Mouse (Mus musculus) intestine, embryonic 15.5 days (tissue): ENCODE measurements around the gene Adck1. TPM values are rescaled to one million over a fixed set of nuclear protein-coding genes. Genes with fewer than 3 reads are reported as not detected.
"Not testable (repeated sequence)": the region's sequence is repeated elsewhere in the genome, so short reads cannot be mapped to it uniquely, and the experiment has no call there.

Experiments
- ATAC-seq: fragments of 200-750 bp; cut with Nextera tagmentation; 2 replicates; pipeline ENCODE4 v1.8.0; 2017; ENCODE audit warnings: moderate TSS enrichment, moderate library complexity
- H3K27ac ChIP-seq: fragments of 300-500 bp; sonication (generic); 2 replicates; pipeline ENCODE4 v1.5.1; 2015; ENCODE audit warnings: mild to moderate bottlenecking, inconsistent platforms
- H3K27me3 ChIP-seq: fragments of 300-500 bp; sonication (generic); replicated peaks from 2 replicates; pipeline ENCODE4 v1.6.1; 2015; ENCODE audit warnings: inconsistent platforms
- H3K36me3 ChIP-seq: fragments of 300-500 bp; sonication (generic); 2 replicates; pipeline ENCODE4 v1.6.1; 2015; ENCODE audit warnings: inconsistent platforms
- H3K4me1 ChIP-seq: fragments of 300-500 bp; sonication (generic); replicated peaks from 2 replicates; pipeline ENCODE4 v1.6.1; 2015; ENCODE audit warnings: inconsistent platforms
- H3K4me2 ChIP-seq: fragments of 300-500 bp; sonication (generic); replicated peaks from 2 replicates; pipeline ENCODE4 v1.6.1; 2015; ENCODE audit warnings: mild to moderate bottlenecking, inconsistent platforms
- H3K4me3 ChIP-seq: fragments of 300-500 bp; sonication (generic); replicated peaks from 2 replicates; pipeline ENCODE4 v1.5.1; 2015; ENCODE audit warnings: inconsistent platforms
- H3K9ac ChIP-seq: fragments of 300-500 bp; sonication (generic); 2 replicates; pipeline ENCODE4 v1.6.1; 2015; ENCODE audit warnings: inconsistent platforms
- H3K9me3 ChIP-seq: fragments of 300-500 bp; sonication (generic); 2 replicates; pipeline ENCODE4 v1.6.1; 2016; ENCODE audit warnings: inconsistent platforms
- WGBS: fragments of 180-500 bp; shearing (Covaris S2); methylation state at CpG from one replicate; pipeline ENCODE4 v1.1.7; 2015; 5-methylcytosine and 5-hydroxymethylcytosine counted together
- polyA plus RNA-seq: library from polyadenylated mRNA; unstranded; fragments of >200 nt; fragmentation: Nextera tagmentation; extraction: Ambion mirVana; gene quantifications from 2 replicates; pipeline ENCODE4 v1.2.1, GENCODE M21; 2015

Adck1 gene
- 15.3 and 17.7 TPM in 2 replicates for polyA plus RNA-seq

DNA sequence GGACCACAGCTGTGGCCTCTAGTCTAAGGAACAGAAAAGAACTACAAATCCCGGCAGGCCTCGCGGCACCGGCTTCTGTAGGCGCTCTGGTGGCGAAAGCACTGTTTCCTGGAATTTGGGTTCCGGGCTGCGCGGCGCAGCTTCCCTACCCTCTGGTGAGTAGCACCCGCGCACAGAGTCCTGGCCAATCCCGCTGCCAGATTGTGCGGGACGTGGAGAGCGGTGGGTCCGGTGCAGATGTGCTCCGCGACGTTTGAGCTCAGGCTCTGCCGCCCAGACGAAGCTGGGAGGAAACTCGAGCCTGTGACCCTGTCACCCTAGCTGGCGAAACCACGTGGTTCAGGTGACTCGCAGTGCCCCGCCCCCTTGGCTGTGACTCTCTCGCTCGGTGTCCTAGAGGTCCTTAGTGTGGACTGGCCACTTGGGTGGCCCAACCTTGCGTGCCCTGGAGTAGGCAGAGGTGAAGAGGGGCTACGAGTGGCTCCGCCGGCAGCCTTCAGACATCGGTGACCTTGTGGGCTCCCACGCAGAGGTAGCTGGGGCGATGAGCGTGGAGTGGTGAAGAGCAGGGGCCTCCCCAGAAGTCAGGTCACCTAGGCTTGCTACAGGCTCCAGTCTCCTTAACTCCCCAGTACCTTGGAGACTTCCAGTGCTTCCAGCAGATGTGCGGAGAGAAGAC lies at the start of gene Adck1:
TSS of gene Adck1 (plus strand) at position 114 of the 679 bp plus-strand sequence.
- peak; percentile 99 for ATAC-seq
- no peaks in the 10 kb centered on the region for H3K9me3 ChIP-seq
- H3K4me3 ChIP-seq, result peak within 1 kb of the TSS; percentile 75
- 0 out of 2 replicates have a peak within 1 kb of the TSS, but pooled peaks have one; percentile 49 for H3K27ac ChIP-seq
- H3K9ac ChIP-seq, result peak within 1 kb of the TSS; percentile 75
- WGBS, result under 1% methylated on average over 38 of the region's 38 CpGs
- no peaks in the 10 kb centered on the region for H3K4me1 ChIP-seq
- peak within 1 kb of the TSS; percentile 88 for H3K4me2 ChIP-seq
- H3K36me3 ChIP-seq, result no peaks in the 10 kb centered on the region
- no peaks in the 10 kb centered on the region for H3K27me3 ChIP-seq

GRCm38 (mm10) chr12:88314556-88314955 lies 45.8 kb upstream of the Adck1 start:
- Histone ChIP-seq H3K4me2 (no peak overlapping the region), H3K9ac (no peak overlapping the region), H3K4me3 (no peak overlapping the region), H3K9me3 (no peaks in the 10 kb centered on the region), H3K36me3 (no peaks in the 10 kb centered on the region), H3K27me3 (no peaks in the 10 kb centered on the region), H3K27ac (no peak overlapping the region), H3K4me1 (no peaks in the 10 kb centered on the region)
- WGBS, result 67% methylated on average over 3 of the region's 3 CpGs
- no peak for ATAC-seq

- H3K27ac ChIP-seq, H3K9me3 ChIP-seq, H3K27me3 ChIP-seq, ATAC-seq, H3K4me3 ChIP-seq, H3K36me3 ChIP-seq, H3K9ac ChIP-seq, H3K4me1 ChIP-seq, H3K4me2 ChIP-seq: not testable (repeated sequence)
- WGBS, result 94% methylated on average over 2 of the region's 2 CpGs
Measured at GRCm38 (mm10) chr12:88323926-88324325, 36.4 kb upstream of the Adck1 start, which contains the start of gene Gm5039. Gene Gm5039, minus strand, starts transcription at chr12:88324026.

- 69% methylated on average over 4 of the region's 4 CpGs for WGBS
- H3K27me3 ChIP-seq, H3K9me3 ChIP-seq, H3K9ac ChIP-seq, H3K4me2 ChIP-seq, H3K4me1 ChIP-seq, H3K4me3 ChIP-seq, H3K36me3 ChIP-seq, ATAC-seq, H3K27ac ChIP-seq: not testable (repeated sequence)
Measured at GRCm38 (mm10) chr12:88336662-88337413, 23.5 kb upstream of the Adck1 start.

GRCm38 (mm10) chr12:88341286-88341685 lies 19.1 kb upstream of the Adck1 start:
- not testable (repeated sequence) for H3K27me3 ChIP-seq, H3K4me2 ChIP-seq, H3K4me3 ChIP-seq, H3K27ac ChIP-seq, ATAC-seq, H3K4me1 ChIP-seq, H3K9ac ChIP-seq, H3K36me3 ChIP-seq, H3K9me3 ChIP-seq
- WGBS, result 58% methylated on average over 2 of the region's 2 CpGs

GRCm38 (mm10) chr12:88354182-88354702 lies 6.1 kb upstream of the Adck1 start:
- ATAC-seq, result peak; percentile 53
- 26% methylated on average over 38 of the region's 41 CpGs for WGBS
- no peak overlapping the region for H3K9ac ChIP-seq

DNA sequence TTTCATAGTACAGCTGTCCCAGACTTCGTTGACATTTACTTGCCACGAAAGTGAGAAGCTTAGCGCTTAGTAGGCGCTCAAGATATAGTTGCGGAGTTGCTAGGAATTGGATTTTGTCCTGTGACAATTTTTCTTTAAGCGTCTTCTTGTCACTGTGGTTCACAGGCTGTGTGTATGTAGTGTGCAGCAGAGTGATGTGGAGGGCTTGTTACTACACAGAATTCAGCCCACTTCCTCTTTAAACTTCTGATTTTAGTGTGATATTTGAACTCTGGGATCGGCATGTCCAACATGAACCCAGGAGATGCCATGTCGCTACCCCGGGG lies 729 bp downstream of the Adck1 start:
- H3K4me1 ChIP-seq, result no peaks in the 10 kb centered on the region
- no peaks in the 10 kb centered on the region for H3K36me3 ChIP-seq
- H3K27me3 ChIP-seq, result no peaks in the 10 kb centered on the region
- 0 out of 2 replicates have a peak overlapping the region, but pooled peaks have one; percentile 49 for H3K27ac ChIP-seq
- H3K4me3 ChIP-seq, result peak overlapping the region; percentile 75
- no peaks in the 10 kb centered on the region for H3K9me3 ChIP-seq
- peak overlapping the region; percentile 88 for H3K4me2 ChIP-seq
- 49% methylated on average over 9 of the region's 9 CpGs for WGBS
- peak overlapping the region; percentile 75 for H3K9ac ChIP-seq
- ATAC-seq, result peak; percentile 2; the same call in 1 of the 2 replicates

More at GRCm38 (mm10) chr12:88354182-88354702, 6.1 kb upstream of the Adck1 start:
- Histone ChIP-seq H3K4me3 (peak overlapping the region; percentile 35), H3K4me1 (0 out of 2 replicates have a peak, but pooled peaks cover 3% of the 10 kb centered on the region), H3K27me3 (no peaks in the 10 kb centered on the region), H3K36me3 (no peaks in the 10 kb centered on the region), H3K9me3 (no peaks in the 10 kb centered on the region), H3K4me2 (peak overlapping the region; percentile 69), H3K27ac (no peak overlapping the region)

DNA sequence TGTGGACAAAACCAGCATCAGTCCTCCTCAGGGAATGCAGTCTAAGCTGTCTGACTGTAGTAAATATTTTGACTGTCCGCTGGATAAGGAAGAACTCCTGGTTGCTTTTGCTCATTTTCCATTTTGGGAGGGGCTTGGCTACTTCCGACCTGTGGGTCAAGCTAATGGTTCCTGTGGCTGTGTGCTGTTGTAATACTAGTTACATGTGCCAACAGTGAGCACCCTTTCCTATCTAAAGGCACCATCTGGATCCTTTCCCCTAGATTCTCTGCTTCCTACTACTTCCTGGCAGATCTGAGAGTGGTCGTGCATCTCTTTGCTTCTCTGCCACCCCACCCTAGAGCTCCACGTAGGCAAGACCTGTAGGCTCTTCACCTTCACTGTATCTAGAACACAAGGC lies 7.3 kb downstream of the Adck1 start:
- ATAC-seq, result no peak
- Histone ChIP-seq H3K36me3 (no peaks in the 10 kb centered on the region), H3K9me3 (no peaks in the 10 kb centered on the region), H3K4me1 (no peaks in the 10 kb centered on the region), H3K4me3 (no peak overlapping the region), H3K4me2 (no peak overlapping the region), H3K27me3 (no peaks in the 10 kb centered on the region), H3K9ac (no peak overlapping the region), H3K27ac (no peak overlapping the region)
- 66% methylated on average over 4 of the region's 4 CpGs for WGBS

GRCm38 (mm10) chr12:88368618-88369017 lies 8.3 kb downstream of the Adck1 start:
- no peak for ATAC-seq
- Histone ChIP-seq H3K36me3 (no peaks in the 10 kb centered on the region), H3K27me3 (no peaks in the 10 kb centered on the region), H3K4me1 (no peaks in the 10 kb centered on the region), H3K4me3 (no peak overlapping the region), H3K4me2 (no peak overlapping the region), H3K9me3 (no peaks in the 10 kb centered on the region), H3K9ac (no peak overlapping the region), H3K27ac (no peak overlapping the region)
- WGBS, result 78% methylated on average over 4 of the region's 4 CpGs

- not testable (repeated sequence) for H3K4me1 ChIP-seq, H3K27ac ChIP-seq, H3K9me3 ChIP-seq, H3K4me3 ChIP-seq, ATAC-seq, H3K4me2 ChIP-seq, H3K27me3 ChIP-seq, H3K36me3 ChIP-seq, H3K9ac ChIP-seq
- 77% methylated on average over 4 of the region's 4 CpGs for WGBS
Measured at GRCm38 (mm10) chr12:88369690-88370089, 9.3 kb downstream of the Adck1 start.

GRCm38 (mm10) chr12:88370321-88370720 lies 10.0 kb downstream of the Adck1 start:
- not testable (repeated sequence) for ATAC-seq, H3K4me2 ChIP-seq, H3K36me3 ChIP-seq, H3K4me1 ChIP-seq, H3K27ac ChIP-seq, H3K4me3 ChIP-seq, H3K9me3 ChIP-seq, H3K9ac ChIP-seq, H3K27me3 ChIP-seq
- whole genome bisulfite sequencing, result 0% methylated on average over 1 of the region's 1 CpGs

GRCm38 (mm10) chr12:88372018-88372417 lies 11.7 kb downstream of the Adck1 start:
- no peak overlapping the region for H3K27ac ChIP-seq
- H3K4me2 ChIP-seq, result no peak overlapping the region
- ATAC-seq, result no peak
- no peaks in the 10 kb centered on the region for H3K4me1 ChIP-seq
- H3K36me3 ChIP-seq, result no peaks in the 10 kb centered on the region
- H3K9ac ChIP-seq, result no peak overlapping the region
- no peaks in the 10 kb centered on the region for H3K27me3 ChIP-seq
- H3K4me3 ChIP-seq, result no peak overlapping the region
- no peaks in the 10 kb centered on the region for H3K9me3 ChIP-seq
- 88% methylated on average over 5 of the region's 5 CpGs for WGBS
